14 mouse cellular contexts compared by ENCODE assay signal in genomic region chr11:104095151-104095550, GRCm38 (mm10). TPM values are rescaled to one million over a fixed set of nuclear protein-coding genes. Genes with fewer than 3 reads are reported as not detected.
DNase-seq lines count a peak whose midpoint lies in the region.
"Had no signal": no experiment of that assay in that cellular context is flagged by ENCODE, and none has a peak within 500 bp of the region (broad histone marks: within the 10 kb centered on the region; RNA-seq: fewer than 3 reads in every experiment).

No protein-coding gene starts in this region.

- peak; percentile 37 for DNase-seq in adrenal gland, adult 2 months
- DNase-seq in adrenal gland, postnatal 14 days: no peak
- DNase-seq in 3T3-L1 (ENCODE audit: low read depth, low spot score) (peak; percentile 50), adipocyte (ENCODE audit: low spot score) (peak; percentile 26)
- DNase-seq in cerebellum, adult 8-10 months: no peak
- DNase-seq: adrenal gland, postnatal 10 days; cerebellum, adult 18-20 months; cerebellum, adult 9-10 months; cerebellum, postnatal 10 days; cerebellum, postnatal 25 days; forebrain, postnatal 0 days had no signal

RNA-seq across cellular contexts. Expression of gene Crhr1, which starts 37.5 kb away (rescaled TPM):
- total RNA-seq in adrenal gland, adult 2 months (2021): not detected
- polyA plus RNA-seq in adrenal gland, adult 2 months (2012; rRNA removed): 0.11 TPM in 1 of 2 replicates, not detected in the other
- total RNA-seq in adrenal gland, postnatal 14 days (2021): 0.15 TPM in 1 of 2 replicates, not detected in the other
- total RNA-seq: adrenal gland, postnatal 10 days; gastrocnemius, adult 18-20 months; MEL had no signal
- polyA plus RNA-seq: C2C12 had no signal

Comparison
In these comparisons a context has a peak if more than half of its experiments do, and no peak if none do; other contexts are left out.
1. DNase-seq: peak in adrenal gland, adult 2 months (single experiment), 3T3-L1 (single experiment) and adipocyte (single experiment); none in adrenal gland, postnatal 14 days (single experiment) and cerebellum, adult 8-10 months (single experiment).